Mouse (Mus musculus) liver, adult 10 weeks (tissue): Measurements from ENCODE around the gene 5730596B20Rik. TPM values are rescaled to one million over a fixed set of nuclear protein-coding genes. Genes with fewer than 3 reads are reported as not detected.

ENCODE experiments used
- polyA plus RNA-seq: library from polyadenylated mRNA; stranded (reverse); fragments of 350-450 nt; fragmentation: Illumina TruSeq; extraction: RNeasy Lipid Tissue Mini Kit (QIAGEN cat#74804); gene quantifications from one replicate; pipeline ENCODE4 v1.2.3, GENCODE M21; 2014; ENCODE audit warnings: low read depth, low replicate concordance

The 5730596B20Rik gene
- 0.13 TPM for polyA plus RNA-seq

DNA sequence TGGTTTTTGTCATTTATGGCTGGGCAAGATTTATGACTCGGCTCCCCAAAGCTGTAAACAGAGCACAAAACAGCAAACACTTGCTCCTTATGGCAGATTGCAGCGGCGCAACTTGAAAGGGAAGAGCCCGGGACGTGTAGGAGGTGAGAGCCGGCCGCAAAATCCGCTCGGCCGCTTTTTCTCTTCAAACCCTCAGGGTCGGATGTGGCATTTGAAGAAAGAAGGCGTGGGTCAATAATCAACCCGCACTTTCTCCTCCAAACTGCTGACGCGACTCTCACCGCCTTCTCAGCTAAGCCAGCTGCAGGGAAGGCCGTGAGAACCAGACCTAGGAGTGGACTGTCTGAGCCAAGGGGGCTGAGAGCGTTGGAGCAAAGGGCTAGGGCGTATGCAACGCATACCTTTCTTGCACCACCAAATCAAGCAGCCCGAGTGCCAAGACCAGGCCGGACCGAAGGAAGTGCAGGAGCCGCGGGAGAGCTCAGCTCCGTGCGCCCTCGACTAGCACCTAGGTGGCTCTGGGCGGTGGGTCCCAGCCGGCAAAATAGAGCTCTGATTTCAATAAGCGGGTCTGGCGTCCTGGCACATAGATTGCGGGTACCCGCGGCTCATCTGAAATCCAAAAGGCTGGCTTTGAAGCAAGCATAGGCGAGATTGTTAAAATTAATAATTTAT, at the start of gene 5730596B20Rik:
5730596B20Rik (plus strand) TSS at position 438 of the 675 bp plus-strand sequence.

GRCm38 (mm10) chr6:52158276-52159051, 18.8 kb upstream of the 5730596B20Rik start, which contains the start of gene Hoxa1:
Gene Hoxa1 (minus strand): TSS chr6:52158317.

DNA sequence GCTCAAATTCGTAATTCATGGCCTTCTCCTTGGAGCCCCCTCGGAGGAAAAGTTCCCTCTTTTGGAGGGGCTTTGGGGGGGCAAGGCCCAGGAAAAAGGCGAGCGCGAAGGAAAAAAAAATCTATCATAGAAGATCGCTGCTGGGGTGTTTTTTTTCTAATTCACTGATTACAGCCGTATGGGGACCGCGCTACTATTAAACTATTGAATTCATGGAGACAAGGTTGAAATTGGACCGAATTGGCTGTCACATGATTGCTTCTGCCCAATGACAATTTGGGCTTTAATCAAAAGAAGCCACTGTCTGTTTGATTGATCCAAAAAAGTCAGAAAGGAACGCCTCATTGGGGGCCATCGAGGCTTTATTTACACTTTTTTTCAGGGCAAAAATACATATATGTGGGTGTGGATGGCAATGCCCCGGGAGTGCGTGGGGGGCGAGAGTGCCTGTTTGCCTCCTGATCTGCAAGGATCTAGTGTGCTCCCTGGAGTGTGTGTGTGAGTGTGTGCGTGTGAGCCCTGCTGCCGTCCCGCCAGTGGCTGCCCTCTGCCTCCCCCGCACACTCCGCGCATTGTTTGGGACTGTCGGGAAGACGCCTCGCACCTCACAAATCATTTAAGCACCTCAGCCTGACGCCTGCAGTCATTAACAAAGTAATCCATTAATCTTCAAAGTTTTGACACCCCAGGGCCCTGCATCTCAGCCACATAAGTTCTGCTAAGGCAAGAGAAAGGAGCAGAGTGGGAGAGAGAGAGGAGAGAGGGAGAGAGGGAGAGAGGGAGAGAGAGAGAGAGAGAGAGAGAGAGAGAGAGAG, 12.5 kb upstream of the 5730596B20Rik start, which contains the start of gene Hoxa2:
Hoxa2 (minus strand) TSS at position 206 of the 815 bp plus-strand sequence.

DNA sequence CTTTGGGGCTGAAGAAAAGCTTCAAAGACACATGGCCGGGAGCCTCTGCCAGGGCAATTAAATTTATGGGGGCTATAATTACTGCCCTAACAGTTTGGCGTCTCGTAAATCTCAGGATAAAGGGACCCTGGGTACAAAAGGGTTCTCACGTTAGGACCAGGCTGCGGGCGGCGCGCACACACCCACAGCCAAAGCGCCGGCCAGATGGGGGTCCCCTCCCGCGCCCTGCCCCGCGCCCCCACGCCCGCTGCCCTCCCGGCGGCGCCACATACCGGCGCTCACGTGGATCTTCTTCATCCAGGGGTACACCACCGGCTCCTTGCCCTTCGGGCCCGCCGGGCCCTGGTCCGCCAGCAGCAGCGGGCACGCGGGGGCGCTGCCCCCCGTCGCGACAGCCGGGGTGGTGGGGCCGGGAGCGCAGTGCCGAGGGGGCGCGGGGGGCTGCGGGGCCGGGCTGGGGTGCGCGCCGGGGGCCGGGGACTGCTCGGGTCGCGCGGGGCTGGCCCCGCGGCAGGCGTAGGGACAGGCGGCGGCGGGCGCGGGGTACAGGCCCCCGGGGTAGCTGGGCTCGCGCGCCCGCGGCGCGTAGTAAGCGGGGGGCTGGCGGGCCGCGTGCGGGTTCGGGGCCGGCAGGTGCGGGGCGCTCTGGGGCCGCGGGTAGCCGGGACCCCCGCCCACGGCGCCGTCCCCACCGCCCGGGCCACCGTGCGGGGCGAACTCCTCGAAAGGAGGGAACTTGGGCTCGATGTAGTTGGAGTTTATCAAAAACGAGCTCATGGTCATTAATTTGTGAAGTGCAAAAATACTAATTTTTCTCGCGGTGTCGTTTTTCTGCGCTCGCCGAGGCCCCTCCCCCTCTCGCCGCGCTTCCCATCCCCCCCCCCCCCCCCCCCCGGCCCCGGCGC, 13.9 kb downstream of the 5730596B20Rik start, which contains the start of gene Hoxa4:
Hoxa4 (minus strand) TSS at position 848 of the 905 bp plus-strand sequence.

GRCm38 (mm10) chr6:52204050-52204752, 26.9 kb downstream of the 5730596B20Rik start, which contains the start of gene Hoxa5:
Gene Hoxa5 (minus strand): TSS chr6:52204587.

DNA sequence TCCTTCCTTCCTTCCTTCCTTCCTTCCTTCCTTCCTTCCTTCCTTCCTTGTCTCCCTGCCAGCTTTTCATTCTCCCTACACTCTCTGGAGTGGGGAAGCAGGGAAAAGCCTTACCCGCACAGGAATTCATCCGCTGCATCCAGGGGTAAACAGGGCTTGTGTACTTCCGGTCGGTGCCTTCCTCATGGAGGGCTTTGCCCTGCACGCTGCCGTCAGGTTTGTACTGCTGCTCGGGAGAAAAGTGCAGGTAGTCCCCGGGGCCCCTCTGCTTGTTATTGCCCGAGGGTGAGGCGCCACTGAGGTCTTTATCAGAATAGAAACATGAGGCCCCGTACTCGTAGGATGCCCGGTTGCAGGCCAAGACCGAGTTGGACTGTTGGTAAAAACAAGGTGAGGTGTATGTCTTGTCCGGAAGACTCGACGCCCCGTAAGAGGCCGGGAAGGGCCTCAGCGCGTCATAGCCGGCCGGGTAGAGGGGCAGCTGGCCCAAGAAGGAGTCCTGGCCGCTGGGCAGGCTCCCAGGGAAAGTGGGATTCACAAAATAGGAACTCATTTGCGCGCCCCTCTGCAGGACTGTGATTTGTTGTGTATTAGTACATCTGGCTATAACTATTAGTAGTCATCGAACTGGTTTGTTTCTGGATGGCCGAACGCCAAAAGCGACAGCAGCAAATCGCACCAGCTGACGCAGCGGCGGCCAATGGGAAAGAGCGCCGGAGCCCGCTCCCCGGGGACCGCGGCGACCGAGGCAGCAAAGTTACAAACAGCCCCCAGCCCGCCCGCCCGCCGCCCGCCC, 31.0 kb downstream of the 5730596B20Rik start, which contains the start of gene Hoxa6:
Hoxa6 (minus strand) TSS at position 651 of the 796 bp plus-strand sequence.

GRCm38 (mm10) chr6:52213119-52213986, 36.1 kb downstream of the 5730596B20Rik start, which contains the start of the genes Hoxa3 and Gm28308:
Gene Hoxa3 (minus strand): TSS chr6:52213336.
Gene Gm28308 (minus strand): TSS chr6:52213339.

GRCm38 (mm10) chr6:52221337-52221992, 44.2 kb downstream of the 5730596B20Rik start, which contains the start of gene Hoxa7:
Gene Hoxa7 (minus strand): TSS chr6:52221854.

Other genes with a start within 250 kb of the 5730596B20Rik start
- gene Skap2, start 164.9 kb upstream of the 5730596B20Rik start, polyA plus RNA-seq: 33.2 TPM
- not detected for gene Hoxa1, start 19.2 kb upstream of the 5730596B20Rik start, polyA plus RNA-seq
- 0.58 TPM for gene Hoxa2, start 12.7 kb upstream of the 5730596B20Rik start, polyA plus RNA-seq
- not detected for gene Hoxa4, start 14.3 kb downstream of the 5730596B20Rik start, polyA plus RNA-seq
- gene Hoxa5, start 27.1 kb downstream of the 5730596B20Rik start, polyA plus RNA-seq: 0.61 TPM
- not detected for gene Hoxa6, start 31.2 kb downstream of the 5730596B20Rik start, polyA plus RNA-seq
- gene Hoxa3, start 35.8 kb downstream of the 5730596B20Rik start, polyA plus RNA-seq: 0.53 TPM
- not detected for gene Gm28308, start 35.8 kb downstream of the 5730596B20Rik start, polyA plus RNA-seq
- not detected for gene Hoxa7, start 44.4 kb downstream of the 5730596B20Rik start, polyA plus RNA-seq
- gene Hoxa9, start 53.6 kb downstream of the 5730596B20Rik start, polyA plus RNA-seq: not detected
- gene Hoxa10, start 63.4 kb downstream of the 5730596B20Rik start, polyA plus RNA-seq: not detected
- gene Hoxa11, start 68.3 kb downstream of the 5730596B20Rik start, polyA plus RNA-seq: not detected
- gene Hoxa13, start 83.4 kb downstream of the 5730596B20Rik start, polyA plus RNA-seq: not detected
- not detected for gene Evx1, start 136.0 kb downstream of the 5730596B20Rik start, polyA plus RNA-seq